In the genomic region with DNA sequence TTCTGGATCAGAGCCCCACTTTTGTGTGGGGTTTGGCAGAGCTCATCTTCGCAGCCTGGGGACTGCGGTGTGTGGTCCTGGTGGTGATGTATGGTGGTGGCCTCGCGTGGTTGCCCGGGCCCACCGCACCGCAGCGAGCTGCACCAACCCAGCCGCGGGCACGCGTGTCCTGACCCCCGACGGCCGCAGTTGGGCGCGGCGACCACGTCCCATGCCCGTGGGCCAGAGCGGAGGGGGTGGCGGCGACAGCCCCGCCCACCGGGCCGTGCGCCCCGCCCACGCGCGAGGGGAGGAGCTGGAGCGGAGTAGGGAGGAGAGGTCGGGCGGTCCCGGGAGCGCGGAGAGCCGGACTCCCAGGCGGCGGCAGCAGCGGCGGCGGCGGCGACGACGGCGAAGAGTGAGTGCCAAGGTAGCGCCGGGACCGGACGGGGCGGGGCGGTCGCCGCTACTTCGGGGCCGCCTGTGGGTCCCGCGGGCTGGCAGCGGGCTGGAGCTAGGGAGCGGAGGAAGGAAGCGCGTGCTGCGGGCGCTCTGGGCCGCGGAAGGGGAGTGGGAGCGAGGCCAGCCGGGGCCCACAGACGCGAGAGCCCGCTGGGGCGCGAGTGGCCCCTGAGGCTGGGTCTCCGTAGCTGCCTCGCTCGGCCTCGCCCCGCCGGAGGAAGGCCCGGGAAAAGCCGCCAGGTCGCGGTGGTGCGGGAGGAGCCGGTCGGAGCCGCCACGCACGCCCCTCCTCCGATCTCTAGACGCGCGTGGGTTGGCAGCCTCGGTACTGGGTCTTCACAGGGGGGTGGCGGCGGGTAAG, we compare ENCODE assay signal across 8 mouse cellular contexts. TPM values are rescaled to one million over a fixed set of nuclear protein-coding genes. Genes with fewer than 3 reads are reported as not detected.
DNase-seq lines count a peak whose midpoint lies in the region; ATAC-seq and TF ChIP-seq lines count a peak whose summit lies in the region.

A gene (plus strand): TSS at position 279 of the 802 bp plus-strand sequence.

- 0 out of 2 replicates have a peak within 1 kb of the TSS, but pooled peaks have one; percentile 10 for H3K27ac ChIP-seq in MEL (ENCODE audit: control insufficient read depth, low read depth, low read length)
- peak within 1 kb of the TSS; percentile 85 for H3K27ac ChIP-seq in lung, embryonic 16.5 days (ENCODE audit: low read length)

- H3K79me2 ChIP-seq in MEL (ENCODE audit: control insufficient read depth, insufficient read depth, low read length, poor library complexity), result peaks cover 23% of the 10 kb centered on the region

- peaks cover 0 to 27% of the 10 kb centered on the region in 2 experiments; a peak in 2 of 4 replicates for H3K36me3 ChIP-seq in MEL (ENCODE audit: control insufficient read depth in 1 of 2, insufficient read depth in 2 of 2, low read length in 2 of 2)
- no peaks in the 10 kb centered on the region for H3K36me3 ChIP-seq in lung, embryonic 16.5 days (ENCODE audit: control insufficient read depth, insufficient read depth, low read length)

- H3K9ac ChIP-seq in MEL (ENCODE audit: control insufficient read depth, low read depth, low read length, poor library complexity, severe bottlenecking), result peak within 1 kb of the TSS; percentile 75
- peak within 1 kb of the TSS; percentile 93 for H3K9ac ChIP-seq in lung, embryonic 16.5 days (ENCODE audit: low read length)

- peak; percentile 72 for ATAC-seq in frontal cortex, adult (ENCODE audit: low TSS enrichment)
- ATAC-seq in hematopoietic stem cell, adult 5-6 weeks (replicated peaks in 1 of 2; ENCODE audit: insufficient read depth in 1 of 2, low FRiP score in 2 of 2, low TSS enrichment in 1 of 2, low read depth in 1 of 2, poor library complexity in 2 of 2, severe bottlenecking in 2 of 2), result peak; percentile 34 to 64
- ATAC-seq in lung, embryonic 16.5 days (ENCODE audit: low read depth), result peak; percentile 96

- TF ChIP-seq RAD21 in MEL (IDR thresholded peaks at IDR 0.05; ENCODE audit: low read depth, low read length), result no peak

- peak within 1 kb of the TSS; percentile 80 to 82 for H3K4me3 ChIP-seq in MEL (ENCODE audit: control insufficient read depth in 1 of 2, insufficient read depth in 1 of 2, low read depth in 2 of 2, low read length in 2 of 2)
- H3K4me3 ChIP-seq in lung, embryonic 16.5 days (ENCODE audit: low read length), result peak within 1 kb of the TSS; percentile 93

- TF ChIP-seq CTCF in MEL (IDR thresholded peaks at IDR 0.05 in 2 of 3, conservative IDR thresholded peaks at IDR 0.05 in 1 of 3; ENCODE audit: control insufficient read depth in 1 of 3, insufficient read depth in 1 of 3, low read depth in 2 of 3, low read length in 3 of 3, poor library complexity in 1 of 3, severe bottlenecking in 1 of 3), result no peak

- TF ChIP-seq EP300 in MEL (IDR thresholded peaks at IDR 0.05; ENCODE audit: low read depth in 1 of 2, low read length in 2 of 2), result no peak

- peak within 1 kb of the TSS; percentile 87 for H3K4me2 ChIP-seq in lung, embryonic 16.5 days (ENCODE audit: low read depth, low read length)

- H3K4me1 ChIP-seq in MEL (ENCODE audit: control insufficient read depth in 1 of 2, insufficient read depth in 2 of 2, low read length in 2 of 2), result peaks cover 16 to 22% of the 10 kb centered on the region in 2 experiments
- peaks cover 19% of the 10 kb centered on the region for H3K4me1 ChIP-seq in lung, embryonic 16.5 days (replicated peaks; ENCODE audit: control insufficient read depth, insufficient read depth, low read length)

- H3K27me3 ChIP-seq in MEL (ENCODE audit: control insufficient read depth in 1 of 2, insufficient read depth in 2 of 2, low read length in 2 of 2), result no peaks in the 10 kb centered on the region
- H3K27me3 ChIP-seq in lung, embryonic 16.5 days (ENCODE audit: control insufficient read depth, insufficient read depth, low read depth, low read length), result no peaks in the 10 kb centered on the region

- DNase-seq in MEL (ENCODE audit: low read depth, low spot score), result peak; percentile 73
- peak; percentile 59 for DNase-seq in cerebellum, adult 9-10 months
- DNase-seq in layer of hippocampus, adult 9-10 months (ENCODE audit: low spot score), result peak; percentile 43
- peak; percentile 80 for DNase-seq in ovary, adult 18-20 months (ENCODE audit: low spot score)
- DNase-seq in thymus, postnatal 10 days (ENCODE audit: low spot score in 2 of 2), result peak; percentile 72 to 81

- TF ChIP-seq POLR2A in MEL (IDR thresholded peaks at IDR 0.05; ENCODE audit: control insufficient read depth in 1 of 2, insufficient read depth in 1 of 2, low read depth in 1 of 2, low read length in 2 of 2, poor library complexity in 1 of 2), result peak; percentile 48 to 75; a peak in 2 of 4 replicates

- under 1% methylated on average over 61 of the region's 98 CpGs for WGBS in lung, embryonic 16.5 days

- H3K9me3 ChIP-seq in MEL (replicated peaks; ENCODE audit: insufficient read depth, low read length), result no peaks in the 10 kb centered on the region
- no peaks in the 10 kb centered on the region for H3K9me3 ChIP-seq in lung, embryonic 16.5 days (ENCODE audit: control insufficient read depth, low read length)

TF ChIP-seq in MEL, 35 proteins besides CTCF, POLR2A, EP300 and RAD21:
- TF ChIP-seq UBTF (IDR thresholded peaks at IDR 0.05; ENCODE audit: borderline replicate concordance, insufficient read depth, low read depth, low read length), result 0 out of 2 replicates have a peak, but pooled peaks have one; percentile 87
- TF ChIP-seq ELF1 (IDR thresholded peaks at IDR 0.05; ENCODE audit: low read depth, low read length), result no peak
- TF ChIP-seq SMC3 (IDR thresholded peaks at IDR 0.05; ENCODE audit: low read depth, low read length), result no peak
- TF ChIP-seq MYC (IDR thresholded peaks at IDR 0.05; ENCODE audit: low read depth, low read length), result no peak
- 0 out of 2 replicates have a peak, but pooled peaks have one; percentile 8 for TF ChIP-seq HCFC1 (IDR thresholded peaks at IDR 0.05; ENCODE audit: low read depth, low read length)
- TF ChIP-seq GABPA (IDR thresholded peaks at IDR 0.05; ENCODE audit: low read depth, low read length), result no peak
- TF ChIP-seq MEF2A (IDR thresholded peaks at IDR 0.05; ENCODE audit: extremely low read depth, insufficient replicate concordance, low read depth, low read length, poor library complexity, severe bottlenecking), result no peak
- TF ChIP-seq MAZ (IDR thresholded peaks at IDR 0.05; ENCODE audit: low read depth, low read length), result no peak
- TF ChIP-seq MAX (IDR thresholded peaks at IDR 0.05; ENCODE audit: low read length), result no peak
- TF ChIP-seq MYB (IDR thresholded peaks at IDR 0.05; ENCODE audit: low read depth, low read length), result no peak
- no peak for TF ChIP-seq POLR2AphosphoS5 (IDR thresholded peaks at IDR 0.05; ENCODE audit: borderline replicate concordance, low read depth, low read length)
- no peak for TF ChIP-seq POLR2AphosphoS2 (IDR thresholded peaks at IDR 0.05; ENCODE audit: low read length)
- TF ChIP-seq SIN3A (IDR thresholded peaks at IDR 0.05; ENCODE audit: low read length), result no peak
- no peak for TF ChIP-seq USF1 (IDR thresholded peaks at IDR 0.05; ENCODE audit: low read depth, low read length)
- TF ChIP-seq NELFE (IDR thresholded peaks at IDR 0.05; ENCODE audit: low read depth, low read length), result peak; percentile 48; the same call in 1 of the 2 replicates
- no peak for TF ChIP-seq ZKSCAN1 (IDR thresholded peaks at IDR 0.05; ENCODE audit: low read depth, low read length)
- 0 out of 2 replicates have a peak, but pooled peaks have one; percentile 17 for TF ChIP-seq NRF1 (IDR thresholded peaks at IDR 0.05; ENCODE audit: insufficient read depth, low read depth, low read length, poor library complexity, severe bottlenecking)
- TF ChIP-seq MAFK (IDR thresholded peaks at IDR 0.05; ENCODE audit: borderline replicate concordance, low read depth, low read length), result no peak
- TF ChIP-seq JUND (IDR thresholded peaks at IDR 0.05; ENCODE audit: low read depth, low read length), result no peak
- no peak; the same call in 1 of the 2 replicates for TF ChIP-seq MXI1 (IDR thresholded peaks at IDR 0.05; ENCODE audit: low read depth, low read length)
- TF ChIP-seq USF2 (IDR thresholded peaks at IDR 0.05; ENCODE audit: borderline replicate concordance in 1 of 2, insufficient read depth in 1 of 2, low read depth in 1 of 2, low read length in 2 of 2), result no peak
- no peak for TF ChIP-seq RCOR1 (IDR thresholded peaks at IDR 0.05; ENCODE audit: low read depth, low read length)
- TF ChIP-seq TCF12 (IDR thresholded peaks at IDR 0.05; ENCODE audit: low read depth, low read length), result no peak
- no peak for TF ChIP-seq TAL1 (IDR thresholded peaks at IDR 0.05; ENCODE audit: low read length)
- TF ChIP-seq CHD1 (IDR thresholded peaks at IDR 0.05; ENCODE audit: low read depth, low read length), result no peak
- TF ChIP-seq GATA1 (IDR thresholded peaks at IDR 0.05; ENCODE audit: low read depth, low read length), result no peak
- TF ChIP-seq E2F4 (IDR thresholded peaks at IDR 0.05; ENCODE audit: borderline replicate concordance, low read depth, low read length), result no peak
- TF ChIP-seq ZMIZ1 (IDR thresholded peaks at IDR 0.05; ENCODE audit: low read depth, low read length), result no peak

RNA-seq across cellular contexts. Expression of the gene that starts here (rescaled TPM):
- total RNA-seq in MEL (2012; rRNA removed), result 13.1 and 16.8 TPM in 2 replicates
- 10 to 100 TPM in 1 of 2 experiments, not detected in 1; 44.0 TPM for polyA plus RNA-seq in MEL (2012; ENCODE audit: insufficient read depth in 1 of 2, insufficient read length in 2 of 2, low read depth in 1 of 2, low replicate concordance in 2 of 2, missing spikeins in 1 of 2)
- total RNA-seq in hematopoietic stem cell, adult 5-6 weeks (2017), result 50.3 and 83.1 TPM in 2 replicates
- 93.8 and 96.4 TPM in 2 replicates for polyA plus RNA-seq in lung, embryonic 16.5 days (2015; fragmentation: Nextera tagmentation; extraction: Ambion mirVana)

Comparison
In these comparisons a context has a peak if more than half of its experiments do, and no peak if none do; other contexts are left out.
1. Peak in every context shown above with its lines: DNase-seq, ATAC-seq, H3K4me3 ChIP-seq and H3K27ac ChIP-seq.